Comparison of ENCODE assay signal across 29 mouse cellular contexts in the genomic region with DNA sequence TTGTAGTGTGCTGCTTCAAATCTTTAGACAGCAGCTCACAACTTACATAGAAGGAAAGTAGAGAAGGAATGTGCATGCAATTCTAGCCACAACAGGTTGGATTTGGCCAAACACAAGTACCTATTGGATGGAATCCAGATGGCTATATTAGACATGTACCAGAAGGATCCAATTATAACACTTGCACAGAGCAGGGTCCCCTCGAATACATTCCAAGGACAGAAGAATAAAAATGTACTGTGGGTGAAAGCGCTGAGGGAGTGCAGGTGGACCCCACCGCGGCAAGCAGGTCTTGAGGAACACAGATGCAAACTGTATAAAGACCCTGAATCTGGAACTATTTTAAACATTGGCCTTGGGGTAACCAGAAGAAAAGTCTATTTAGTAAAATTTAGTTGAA.
A peak's percentile ranks its signal among the peaks of the same experiment; 100 is the strongest.
DNase-seq lines count a peak whose midpoint lies in the region; ATAC-seq and TF ChIP-seq lines count a peak whose summit lies in the region.
"Had no signal": no experiment of that assay in that cellular context is flagged by ENCODE, and none has a peak within 500 bp of the region (broad histone marks: within the 10 kb centered on the region; RNA-seq: fewer than 3 reads in every experiment).

No protein-coding gene starts in this region.

- no peak overlapping the region for H3K4me3 ChIP-seq in midbrain, embryonic 11.5 days (ENCODE audit: low read depth, low read length)
- H3K4me3 ChIP-seq in midbrain, embryonic 14.5 days (replicated peaks; ENCODE audit: low read depth, low read length) = no peak overlapping the region
- no peak overlapping the region for H3K4me3 ChIP-seq in limb, embryonic 14.5 days (replicated peaks; ENCODE audit: low read length)
- H3K4me3 ChIP-seq: gastrocnemius, adult 2 months; heart, embryonic 13.5 days; liver, embryonic 15.5 days; midbrain, embryonic 10.5 days; myocyte; neural tube, embryonic 12.5 days had no signal

- H3K9me3 ChIP-seq in midbrain, embryonic 11.5 days (ENCODE audit: control insufficient read depth, low read length) = no peaks in the 10 kb centered on the region
- no peaks in the 10 kb centered on the region for H3K9me3 ChIP-seq in midbrain, embryonic 14.5 days (ENCODE audit: control insufficient read depth, low read length)
- H3K9me3 ChIP-seq in limb, embryonic 14.5 days (ENCODE audit: control insufficient read depth, low read length) = no peaks in the 10 kb centered on the region
- H3K9me3 ChIP-seq: heart, embryonic 13.5 days; liver, embryonic 15.5 days; midbrain, embryonic 10.5 days; neural tube, embryonic 12.5 days had no signal

- no peak for TF ChIP-seq POLR2A in limb, embryonic 14.5 days (IDR thresholded peaks at IDR 0.05; ENCODE audit: borderline replicate concordance, extremely low read depth, insufficient read depth, insufficient read length)

- ATAC-seq in midbrain, embryonic 11.5 days (ENCODE audit: low FRiP score) = no peak
- ATAC-seq in midbrain, embryonic 14.5 days (ENCODE audit: low FRiP score, low TSS enrichment) = no peak
- ATAC-seq in limb, embryonic 14.5 days (ENCODE audit: low FRiP score, low read depth) = peak; percentile 72
- ATAC-seq: forebrain, embryonic 14.5 days; hindbrain, embryonic 16.5 days; intestine, postnatal 0 days had no signal

- H3K27me3 ChIP-seq in midbrain, embryonic 11.5 days (ENCODE audit: control insufficient read depth, insufficient read depth, low read length) = no peaks in the 10 kb centered on the region
- no peaks in the 10 kb centered on the region for H3K27me3 ChIP-seq in midbrain, embryonic 14.5 days (ENCODE audit: control insufficient read depth, insufficient read depth, low read length)
- H3K27me3 ChIP-seq in limb, embryonic 14.5 days (ENCODE audit: control insufficient read depth, insufficient read depth, low read length) = no peaks in the 10 kb centered on the region
- H3K27me3 ChIP-seq: CH12.LX; heart, embryonic 13.5 days; liver, embryonic 15.5 days; neural tube, embryonic 12.5 days had no signal

- DNase-seq in embryo, embryonic 10.5 days (ENCODE audit: low spot score) = peak; percentile 26
- no peak for DNase-seq in embryo, embryonic 10 days (ENCODE audit: low spot score)
- peak; percentile 26 for DNase-seq in midbrain, embryonic 11.5 days (ENCODE audit: low spot score, missing footprints)
- no peak for DNase-seq in midbrain, embryonic 14.5 days
- DNase-seq in hindlimb bud, embryonic 11.5 days (ENCODE audit: extremely low spot score, low read depth, low spot score) = peak; percentile 56
- peak; percentile 39 for DNase-seq in limb, embryonic 14.5 days (ENCODE audit: low spot score)
- DNase-seq in kidney, postnatal 36 days = no peak
- no peak for DNase-seq in T-cell, adult 2 months (ENCODE audit: low spot score)
- DNase-seq: adrenal gland, postnatal 10 days; cerebellum, adult 11 months; cerebellum, adult 9-10 months; gastrocnemius, adult 2 months; gastrocnemius, postnatal 36 days; heart, adult 18-20 months; kidney, adult 9 months; kidney, postnatal 10 days; layer of hippocampus, adult 9-11 months; lung, embryonic 14.5 days; lung, postnatal 14 days; right cerebral cortex, adult 18-20 months had no signal

- no peak overlapping the region for H3K4me2 ChIP-seq in midbrain, embryonic 11.5 days
- H3K4me2 ChIP-seq in midbrain, embryonic 14.5 days (ENCODE audit: low read length) = no peak overlapping the region
- H3K4me2 ChIP-seq in limb, embryonic 14.5 days (replicated peaks; ENCODE audit: low read depth, low read length, severe bottlenecking) = no peak overlapping the region
- H3K4me2 ChIP-seq: heart, embryonic 13.5 days; liver, embryonic 15.5 days; lung, embryonic 14.5 days; neural tube, embryonic 12.5 days had no signal

- H3K9ac ChIP-seq in midbrain, embryonic 11.5 days (ENCODE audit: low read length) = no peak overlapping the region
- no peak overlapping the region for H3K9ac ChIP-seq in midbrain, embryonic 14.5 days (replicated peaks; ENCODE audit: low read length)
- H3K9ac ChIP-seq in limb, embryonic 14.5 days (ENCODE audit: low read depth, low read length, severe bottlenecking) = no peak overlapping the region
- H3K9ac ChIP-seq: heart, embryonic 13.5 days; liver, embryonic 15.5 days; lung, embryonic 14.5 days; neural tube, embryonic 12.5 days had no signal

- no peaks in the 10 kb centered on the region for H3K36me3 ChIP-seq in midbrain, embryonic 11.5 days (ENCODE audit: control insufficient read depth, insufficient read depth, low read length)
- no peaks in the 10 kb centered on the region for H3K36me3 ChIP-seq in midbrain, embryonic 14.5 days (ENCODE audit: control insufficient read depth, insufficient read depth, low read length)
- H3K36me3 ChIP-seq in limb, embryonic 14.5 days (ENCODE audit: control insufficient read depth, insufficient read depth, low read length) = no peaks in the 10 kb centered on the region
- H3K36me3 ChIP-seq: heart, embryonic 13.5 days; liver, embryonic 15.5 days; midbrain, embryonic 10.5 days; neural tube, embryonic 12.5 days had no signal

- WGBS in midbrain, embryonic 11.5 days = 86% methylated on average over 4 of the region's 4 CpGs
- WGBS in midbrain, embryonic 14.5 days = 93% methylated on average over 4 of the region's 4 CpGs
- 14% methylated on average over 4 of the region's 4 CpGs for WGBS in limb, embryonic 14.5 days

- H3K27ac ChIP-seq in midbrain, embryonic 11.5 days (ENCODE audit: low read depth, low read length) = no peak overlapping the region
- H3K27ac ChIP-seq in midbrain, embryonic 14.5 days (replicated peaks; ENCODE audit: low read depth, low read length) = no peak overlapping the region
- no peak overlapping the region for H3K27ac ChIP-seq in limb, embryonic 14.5 days (replicated peaks; ENCODE audit: low read depth, low read length)
- H3K27ac ChIP-seq: gastrocnemius, adult 2 months; heart, embryonic 13.5 days; liver, embryonic 15.5 days; midbrain, embryonic 10.5 days; neural tube, embryonic 12.5 days had no signal

- H3K4me1 ChIP-seq in midbrain, embryonic 11.5 days (ENCODE audit: control insufficient read depth, insufficient read depth, low read length) = no peaks in the 10 kb centered on the region
- no peaks in the 10 kb centered on the region for H3K4me1 ChIP-seq in midbrain, embryonic 14.5 days (ENCODE audit: control insufficient read depth, insufficient read depth, low read length)
- no peaks in the 10 kb centered on the region for H3K4me1 ChIP-seq in limb, embryonic 14.5 days (ENCODE audit: control insufficient read depth, insufficient read depth, low read length)
- H3K4me1 ChIP-seq: liver, embryonic 15.5 days; neural tube, embryonic 12.5 days had no signal

Comparison
In these comparisons a context has a peak if more than half of its experiments do, and no peak if none do; other contexts are left out.
1. DNase-seq: peak in embryo, embryonic 10.5 days (single experiment), midbrain, embryonic 11.5 days (single experiment), hindlimb bud, embryonic 11.5 days (single experiment) and limb, embryonic 14.5 days (single experiment); none in embryo, embryonic 10 days (single experiment), midbrain, embryonic 14.5 days (single experiment), kidney, postnatal 36 days (0 of 2) and T-cell, adult 2 months (single experiment).